Mouse (Mus musculus) G1E (cell line): Measurements from ENCODE around the gene Astn1. TPM values are rescaled to one million over a fixed set of nuclear protein-coding genes. Genes with fewer than 3 reads are reported as not detected.

Experiments used
- ATAC-seq: 2 replicates; pipeline ENCODE4 v1.8.0; 2016; ENCODE audit warnings: mild to moderate bottlenecking; ENCODE audit not compliant: insufficient number of reproducible peaks, poor library complexity, low FRiP score, severe bottlenecking; ENCODE audit errors: extremely low read depth
- DNase-seq: peaks from one replicate; pipeline ENCODE4 v3.0.0; 2012; ENCODE audit warnings: low spot score
- H3K27me3 ChIP-seq: 2 replicates; pipeline ENCODE4 v1.6.1; 2012; ENCODE audit warnings: mild to moderate bottlenecking, low read length, inconsistent platforms; ENCODE audit not compliant: insufficient read depth
- H3K36me3 ChIP-seq: replicated peaks from 2 replicates; pipeline ENCODE3; 2012; ENCODE audit warnings: mild to moderate bottlenecking, inconsistent platforms
- H3K4me1 ChIP-seq: 2 replicates; pipeline ENCODE4 v1.6.1; 2012; ENCODE audit warnings: low read depth, low read length, inconsistent platforms, mixed read lengths; ENCODE audit not compliant: insufficient read depth
- H3K4me3 ChIP-seq: 2 replicates; pipeline ENCODE4 v1.5.1; 2012; ENCODE audit warnings: low read depth, mild to moderate bottlenecking, inconsistent platforms, low read length, moderate library complexity, mixed read lengths
- H3K9me3 ChIP-seq: replicated peaks from 2 replicates; pipeline ENCODE4 v1.6.1; 2012; ENCODE audit warnings: inconsistent platforms
- CTCF ChIP-seq: IDR thresholded peaks from 2 replicates; pipeline ENCODE4 v1.5.1; 2012; ENCODE audit warnings: low read depth, low read length, inconsistent platforms, mixed read lengths
- GATA1 ChIP-seq: IDR thresholded peaks from 2 replicates; pipeline ENCODE4 v1.6.1; 2012; ENCODE audit warnings: borderline replicate concordance, low read length, inconsistent platforms, mixed read lengths
- GATA2 ChIP-seq: IDR thresholded peaks from 2 replicates; pipeline ENCODE4 v1.6.1; 2012; ENCODE audit warnings: low read depth, low read length, inconsistent platforms, borderline replicate concordance
- POLR2AphosphoS5 ChIP-seq: IDR thresholded peaks from 2 replicates; pipeline ENCODE4 v1.6.1; 2012; ENCODE audit warnings: low read depth, low read length, inconsistent platforms; ENCODE audit not compliant: insufficient replicate concordance
- TAL1 ChIP-seq: conservative IDR thresholded peaks from 2 replicates; pipeline ENCODE4 v1.6.1; 2012; ENCODE audit warnings: low read depth, low read length, inconsistent platforms, mixed read lengths
- polyA plus RNA-seq: library from polyadenylated mRNA; stranded (reverse); fragments of >175 nt; gene quantifications from 2 replicates; pipeline ENCODE4 v1.2.3, GENCODE M21; 2012
- total RNA-seq, 2 experiments: library from RNA; stranded (forward) in 1 of 2; stranded (reverse) in 1 of 2; fragments of 200-1000 nt in 1 of 2; fragments of >200 nt in 1 of 2; fragmentation: Nextera tagmentation in 1 of 2; gene quantifications; 2 replicates each; pipeline ENCODE4 v1.2.3; 2014 to 2017

Astn1 gene
- total and polyA plus RNA-seq, 3 experiments = 0.08 to 0.16 TPM; not detected in 1

DNA sequence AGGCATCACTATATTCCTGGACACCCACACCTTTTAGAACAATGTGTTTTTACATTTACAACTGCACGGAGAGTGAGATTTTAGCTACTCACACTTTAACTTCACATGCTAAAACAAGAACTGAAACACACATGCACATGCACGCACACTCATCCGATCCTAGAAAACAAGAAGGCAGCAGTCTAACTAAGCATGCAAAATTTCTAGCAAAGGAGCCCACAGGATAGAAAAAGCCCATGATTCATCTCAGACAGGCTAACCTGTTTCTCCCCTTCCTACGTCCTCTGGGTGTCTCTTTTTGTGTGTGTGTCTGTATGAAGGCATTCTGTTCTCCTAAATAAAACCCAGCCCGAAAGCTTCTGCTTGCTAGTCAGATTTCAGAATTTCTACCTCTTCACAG is 378.9 kb downstream of the Astn1 start:
- no peaks in the 10 kb centered on the region for H3K36me3 ChIP-seq
- H3K9me3 ChIP-seq = 0 out of 2 replicates have a peak, but pooled peaks cover 3% of the 10 kb centered on the region
- no peak for DNase-seq
- no peak for ATAC-seq
- TF ChIP-seq POLR2AphosphoS5 (no peak), GATA2 (no peak), CTCF (no peak), GATA1 (no peak), TAL1 (no peak)
- H3K4me1 ChIP-seq = no peaks in the 10 kb centered on the region
- no peaks in the 10 kb centered on the region for H3K27me3 ChIP-seq
- H3K4me3 ChIP-seq = no peak overlapping the region

Other genes with a start within 250 kb of the Astn1 start
- gene Brinp2, start 5.9 kb upstream of the Astn1 start, total RNA-seq (2014; fragmentation: Nextera tagmentation) = not detected in 2 replicates
- 0.06 and 0.11 TPM in 2 replicates for gene Brinp2, start 5.9 kb upstream of the Astn1 start, total RNA-seq (2017)
- gene Brinp2, start 5.9 kb upstream of the Astn1 start, polyA plus RNA-seq = not detected in 2 replicates